Mouse (Mus musculus) bone marrow macrophage, adult 2 months (primary cell): Measurements from ENCODE around the gene Slit1. TPM values are rescaled to one million over a fixed set of nuclear protein-coding genes. Genes with fewer than 3 reads are reported as not detected.

ENCODE experiments used
- H3K27ac ChIP-seq: 2 replicates; pipeline ENCODE4 v1.5.1; 2012; ENCODE audit warnings: low read depth, low read length; ENCODE audit not compliant: insufficient read depth
- H3K4me1 ChIP-seq: 2 replicates; pipeline ENCODE4 v1.6.1; 2012; ENCODE audit warnings: low read length; ENCODE audit not compliant: control insufficient read depth, insufficient read depth
- H3K4me3 ChIP-seq: 2 replicates; pipeline ENCODE4 v1.5.1; 2012; ENCODE audit warnings: mild to moderate bottlenecking, low read length, moderate library complexity; ENCODE audit not compliant: insufficient read depth
- CTCF ChIP-seq: IDR thresholded peaks from 2 replicates; pipeline ENCODE4 v1.5.1; 2012; ENCODE audit warnings: low read depth, mild to moderate bottlenecking, low read length, moderate library complexity
- POLR2A ChIP-seq: IDR thresholded peaks from 2 replicates; pipeline ENCODE4 v1.6.1; 2012; ENCODE audit warnings: mild to moderate bottlenecking, low read depth, low read length, borderline replicate concordance
- polyA plus RNA-seq: library from polyadenylated mRNA; stranded (reverse); fragments of >200 nt; gene quantifications from 2 replicates; pipeline ENCODE4 v1.2.4, GENCODE M21; 2012; ENCODE audit not compliant: missing spikeins, insufficient read depth, insufficient read length

Gene Slit1
- polyA plus RNA-seq, 1 experiment: 4.6 TPM

GRCm38 (mm10) chr19:41657446-41657845 is 86.0 kb downstream of the Slit1 start:
- H3K4me3 ChIP-seq: no peak overlapping the region
- no peaks in the 10 kb centered on the region for H3K4me1 ChIP-seq
- TF ChIP-seq POLR2A (no peak), CTCF (no peak)
- no peak overlapping the region for H3K27ac ChIP-seq

- Histone ChIP-seq H3K4me3 (no peak overlapping the region), H3K4me1 (no peaks in the 10 kb centered on the region), H3K27ac (no peak overlapping the region)
- TF ChIP-seq POLR2A (no peak), CTCF (no peak)
These were observed 86.8 kb downstream of the Slit1 start for GRCm38 (mm10) chr19:41656671-41657070.

GRCm38 (mm10) chr19:41655970-41656369 is 87.5 kb downstream of the Slit1 start:
- no peak overlapping the region for H3K4me3 ChIP-seq
- no peaks in the 10 kb centered on the region for H3K4me1 ChIP-seq
- TF ChIP-seq POLR2A: no peak
- TF ChIP-seq CTCF: peak; percentile 57
- H3K27ac ChIP-seq: no peak overlapping the region

GRCm38 (mm10) chr19:41655089-41655783 is 88.2 kb downstream of the Slit1 start:
- TF ChIP-seq CTCF (no peak), POLR2A (no peak)
- Histone ChIP-seq H3K27ac (no peak overlapping the region), H3K4me3 (no peak overlapping the region), H3K4me1 (no peaks in the 10 kb centered on the region)

GRCm38 (mm10) chr19:41651967-41652366 is 91.5 kb downstream of the Slit1 start:
- TF ChIP-seq CTCF (no peak), POLR2A (no peak)
- Histone ChIP-seq H3K4me3 (no peak overlapping the region), H3K27ac (no peak overlapping the region), H3K4me1 (no peaks in the 10 kb centered on the region)

DNA sequence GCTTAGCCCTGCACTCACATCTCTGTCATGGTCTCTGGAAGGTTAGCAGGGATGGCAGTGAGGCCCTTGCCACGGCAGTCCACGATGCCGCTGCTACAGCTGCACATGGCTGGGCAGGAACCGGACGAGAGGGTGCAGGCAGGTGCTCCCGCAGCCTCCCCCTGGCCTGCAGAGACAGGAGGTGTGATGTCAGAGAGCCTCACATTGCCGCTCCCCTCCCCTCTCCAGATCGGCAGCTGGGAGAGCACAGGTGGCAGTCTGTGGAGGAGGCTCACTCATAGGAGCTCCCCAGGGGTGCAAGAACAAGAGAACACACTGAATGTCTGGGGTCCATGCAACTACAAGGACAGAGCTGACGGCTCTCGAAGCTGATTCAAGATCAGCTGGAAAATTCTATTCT is 94.1 kb downstream of the Slit1 start:
- H3K27ac ChIP-seq: no peak overlapping the region
- 0 out of 2 replicates have a peak, but pooled peaks cover 2% of the 10 kb centered on the region for H3K4me1 ChIP-seq
- no peak for TF ChIP-seq POLR2A
- TF ChIP-seq CTCF: no peak
- H3K4me3 ChIP-seq: no peak overlapping the region

GRCm38 (mm10) chr19:41646947-41647631 is 96.4 kb downstream of the Slit1 start:
- H3K27ac ChIP-seq: no peak overlapping the region
- H3K4me3 ChIP-seq: no peak overlapping the region
- peak; percentile 88 for TF ChIP-seq CTCF
- no peak for TF ChIP-seq POLR2A
- 0 out of 2 replicates have a peak, but pooled peaks cover 2% of the 10 kb centered on the region for H3K4me1 ChIP-seq

- no peak overlapping the region for H3K4me3 ChIP-seq
- H3K27ac ChIP-seq: no peak overlapping the region
- H3K4me1 ChIP-seq: 0 out of 2 replicates have a peak, but pooled peaks cover 2% of the 10 kb centered on the region
- TF ChIP-seq POLR2A (no peak), CTCF (no peak)
These were observed 100.5 kb downstream of the Slit1 start for GRCm38 (mm10) chr19:41643010-41643409.

- TF ChIP-seq POLR2A (no peak), CTCF (no peak)
- H3K27ac ChIP-seq: no peak overlapping the region
- no peak overlapping the region for H3K4me3 ChIP-seq
- no peaks in the 10 kb centered on the region for H3K4me1 ChIP-seq
These were observed 108.5 kb downstream of the Slit1 start for GRCm38 (mm10) chr19:41634999-41635398.

DNA sequence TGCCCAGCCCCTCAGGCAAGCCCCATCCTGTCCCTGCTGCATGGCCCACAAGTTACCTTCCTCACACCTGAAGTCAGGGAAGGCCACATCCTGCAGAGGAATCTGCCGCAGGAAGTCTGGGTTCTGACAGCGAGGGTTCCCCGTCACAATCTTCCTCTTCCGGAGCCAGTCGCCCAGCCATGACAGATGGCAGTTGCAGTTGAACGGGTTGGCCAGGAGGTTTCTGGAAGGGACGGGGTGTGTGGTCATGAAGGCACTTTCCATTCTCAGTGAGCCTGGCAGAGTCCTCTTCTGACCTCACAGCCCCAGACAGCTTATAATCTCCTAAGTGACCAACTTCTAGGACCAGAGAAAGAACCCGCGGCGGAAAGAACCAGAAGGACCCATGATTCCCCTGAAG is 109.4 kb downstream of the Slit1 start:
- no peak for TF ChIP-seq POLR2A
- no peak for TF ChIP-seq CTCF
- no peaks in the 10 kb centered on the region for H3K4me1 ChIP-seq
- H3K4me3 ChIP-seq: no peak overlapping the region
- H3K27ac ChIP-seq: no peak overlapping the region
